Mouse (Mus musculus): ENCODE measurements around the gene Olfr577. TPM values are rescaled to one million over a fixed set of nuclear protein-coding genes. Genes with fewer than 3 reads are reported as not detected.

The Olfr577 gene
- polyA plus RNA-seq, 1 experiment, result not detected

- TF ChIP-seq POLR2A (IDR thresholded peaks at IDR 0.05; ENCODE audit: extremely low read depth, insufficient read depth, low read length) (no peak), CTCF (IDR thresholded peaks at IDR 0.05; ENCODE audit: extremely low read depth, insufficient read depth, low read length) (no peak)
- Histone ChIP-seq H3K27ac (ENCODE audit: insufficient read depth, low read length) (no peak overlapping the region), H3K4me1 (ENCODE audit: control insufficient read depth, insufficient read depth, low read length) (no peaks in the 10 kb centered on the region), H3K4me3 (ENCODE audit: insufficient read depth, low read length) (no peak overlapping the region)
These were observed 48.6 kb downstream of the Olfr577 start for GRCm38 (mm10) chr7:102927105-102927504.

- Histone ChIP-seq H3K27ac (ENCODE audit: insufficient read depth, low read length) (no peak within 1 kb of the TSS), H3K4me3 (ENCODE audit: insufficient read depth, low read length) (no peak within 1 kb of the TSS), H3K4me1 (ENCODE audit: control insufficient read depth, insufficient read depth, low read length) (no peaks in the 10 kb centered on the region)
- TF ChIP-seq CTCF (IDR thresholded peaks at IDR 0.05; ENCODE audit: extremely low read depth, insufficient read depth, low read length) (no peak), POLR2A (IDR thresholded peaks at IDR 0.05; ENCODE audit: extremely low read depth, insufficient read depth, low read length) (no peak)
These were observed 51.6 kb downstream of the Olfr577 start, which contains the start of gene Olfr572 for GRCm38 (mm10) chr7:102924109-102924508. Gene Olfr572, plus strand, starts transcription at chr7:102924409.

Other genes with a start within 250 kb of the Olfr577 start
- not detected in 2 replicates for gene Olfr559, start 248.5 kb downstream of the Olfr577 start, polyA plus RNA-seq (2012; rRNA removed)
- gene Olfr560, start 216.6 kb downstream of the Olfr577 start, polyA plus RNA-seq (2012; rRNA removed), result 0.23 and 0.36 TPM in 2 replicates
- 4.7 TPM in 2 replicates for gene Olfr78, start 216.5 kb downstream of the Olfr577 start, polyA plus RNA-seq (2012; rRNA removed)
- gene Olfr561, start 204.7 kb downstream of the Olfr577 start, polyA plus RNA-seq (2012; rRNA removed), result 0.08 TPM in 1 of 2 replicates, not detected in the other
- gene Olfr564, start 172.5 kb downstream of the Olfr577 start, polyA plus RNA-seq (2012; rRNA removed), result not detected in 2 replicates
- not detected in 2 replicates for gene Olfr566, start 117.2 kb downstream of the Olfr577 start, polyA plus RNA-seq (2012; rRNA removed)
- not detected in 2 replicates for gene Olfr568, start 98.8 kb downstream of the Olfr577 start, polyA plus RNA-seq (2012; rRNA removed)
- gene Olfr569, start 85.1 kb downstream of the Olfr577 start, polyA plus RNA-seq (2012; rRNA removed), result not detected in 2 replicates
- not detected in 2 replicates for gene Olfr570, start 81.4 kb downstream of the Olfr577 start, polyA plus RNA-seq (2012; rRNA removed)
- not detected in 2 replicates for gene Olfr571, start 58.4 kb downstream of the Olfr577 start, polyA plus RNA-seq (2012; rRNA removed)
- not detected in 2 replicates for gene Olfr572, start 51.5 kb downstream of the Olfr577 start, polyA plus RNA-seq (2012; rRNA removed)
- gene Olfr573-ps1, start 33.4 kb downstream of the Olfr577 start, polyA plus RNA-seq (2012; rRNA removed), result not detected in 2 replicates
- not detected in 2 replicates for gene Olfr574, start 27.5 kb downstream of the Olfr577 start, polyA plus RNA-seq (2012; rRNA removed)
- gene Olfr575, start 17.2 kb downstream of the Olfr577 start, polyA plus RNA-seq (2012; rRNA removed), result not detected in 2 replicates
- not detected in 2 replicates for gene Olfr576, start 13.3 kb downstream of the Olfr577 start, polyA plus RNA-seq (2012; rRNA removed)
- gene Olfr578, start 13.4 kb upstream of the Olfr577 start, polyA plus RNA-seq (2012; rRNA removed), result not detected in 2 replicates
- gene Olfr582, start 62.1 kb upstream of the Olfr577 start, polyA plus RNA-seq (2012; rRNA removed), result not detected in 2 replicates
- not detected in 2 replicates for gene Olfr583, start 75.4 kb upstream of the Olfr577 start, polyA plus RNA-seq (2012; rRNA removed)
- gene Olfr584, start 105.9 kb upstream of the Olfr577 start, polyA plus RNA-seq (2012; rRNA removed), result not detected in 2 replicates
- not detected in 2 replicates for gene Olfr585, start 121.8 kb upstream of the Olfr577 start, polyA plus RNA-seq (2012; rRNA removed)
- not detected in 2 replicates for gene Olfr586, start 149.7 kb upstream of the Olfr577 start, polyA plus RNA-seq (2012; rRNA removed)
- gene Olfr588-ps1, start 164.9 kb upstream of the Olfr577 start, polyA plus RNA-seq (2012; rRNA removed), result not detected in 2 replicates
- not detected in 2 replicates for gene Olfr589, start 180.4 kb upstream of the Olfr577 start, polyA plus RNA-seq (2012; rRNA removed)
- gene Olfr591, start 202.4 kb upstream of the Olfr577 start, polyA plus RNA-seq (2012; rRNA removed), result not detected in 2 replicates
- gene Olfr592, start 208.9 kb upstream of the Olfr577 start, polyA plus RNA-seq (2012; rRNA removed), result not detected in 2 replicates
- gene Olfr593, start 235.9 kb upstream of the Olfr577 start, polyA plus RNA-seq (2012; rRNA removed), result not detected in 2 replicates
- not detected in 2 replicates for gene Olfr594, start 241.1 kb upstream of the Olfr577 start, polyA plus RNA-seq (2012; rRNA removed)